Mouse (Mus musculus): ENCODE data around the gene Cic. TPM values are rescaled to one million over a fixed set of nuclear protein-coding genes. Genes with fewer than 3 reads are reported as not detected.

Gene Cic
- polyA plus RNA-seq, 2 experiments = 48.9 to 155 TPM

DNA sequence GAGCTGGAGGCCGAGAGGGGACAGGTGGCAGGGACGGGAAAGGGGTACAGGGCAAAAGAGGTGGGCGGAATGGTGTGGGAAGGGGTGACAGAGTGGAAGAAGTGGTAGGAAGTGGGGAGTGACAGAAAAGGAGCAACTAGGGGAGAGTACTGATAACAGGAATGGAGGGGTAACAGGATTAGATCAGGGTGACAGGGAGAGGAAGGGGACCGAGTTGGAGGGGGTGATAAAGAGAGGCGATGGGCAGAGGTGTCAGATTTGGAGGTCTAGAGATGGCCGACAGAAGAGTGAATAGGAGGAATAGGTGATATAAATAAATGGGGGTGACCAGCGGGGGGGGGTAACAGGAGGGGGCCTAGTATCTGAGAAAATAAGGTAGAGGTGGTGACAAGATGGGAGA lies 1.1 kb downstream of the Cic start:
- Histone ChIP-seq H3K36me3 (ENCODE audit: control insufficient read depth, insufficient read depth, low read length) (peaks cover 25% of the 10 kb centered on the region), H3K4me3 (replicated peaks; ENCODE audit: low read length) (peak overlapping the region; percentile 79), H3K27ac (replicated peaks; ENCODE audit: low read depth, low read length) (peak overlapping the region; percentile 74), H3K4me2 (replicated peaks; ENCODE audit: low read depth, low read length, severe bottlenecking) (peak overlapping the region; percentile 78), H3K9ac (ENCODE audit: low read depth, low read length, severe bottlenecking) (peak overlapping the region; percentile 72), H3K27me3 (ENCODE audit: control insufficient read depth, insufficient read depth, low read length) (no peaks in the 10 kb centered on the region), H3K9me3 (ENCODE audit: control insufficient read depth, low read length) (no peaks in the 10 kb centered on the region), H3K4me1 (ENCODE audit: control insufficient read depth, insufficient read depth, low read length) (peaks cover 17% of the 10 kb centered on the region)
- no peak for TF ChIP-seq POLR2A (IDR thresholded peaks at IDR 0.05; ENCODE audit: borderline replicate concordance, extremely low read depth, insufficient read depth, insufficient read length)
- WGBS = 2% methylated on average over 7 of the region's 7 CpGs
- no peak for ATAC-seq (ENCODE audit: low FRiP score, low read depth)
- DNase-seq (ENCODE audit: low spot score) = no peak

DNA sequence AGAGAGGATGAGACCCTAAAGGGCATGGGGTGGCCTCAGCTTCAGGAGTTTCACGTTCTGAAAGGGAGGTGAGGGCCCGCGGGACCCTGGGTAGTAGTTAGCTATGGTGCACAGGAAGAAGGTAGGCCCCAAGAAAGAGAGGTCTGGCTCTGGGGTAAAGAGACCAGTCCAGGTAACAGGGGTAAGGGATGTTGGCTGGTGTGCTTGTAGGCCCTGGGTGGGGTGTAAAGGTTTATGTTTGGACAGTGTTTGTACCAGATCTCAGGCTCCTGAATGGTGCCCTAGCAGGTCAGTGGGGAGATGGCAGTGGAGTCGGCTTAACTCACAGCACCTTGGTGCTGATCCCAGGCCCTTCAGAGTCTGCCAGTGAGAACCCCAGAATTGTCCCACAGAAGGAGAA lies 1.5 kb downstream of the Cic start:
- ATAC-seq (ENCODE audit: low FRiP score, low read depth) (no peak), DNase-seq (ENCODE audit: low spot score) (no peak)
- no peak for TF ChIP-seq POLR2A (IDR thresholded peaks at IDR 0.05; ENCODE audit: borderline replicate concordance, extremely low read depth, insufficient read depth, insufficient read length)
- H3K27ac ChIP-seq (replicated peaks; ENCODE audit: low read depth, low read length) = peak overlapping the region; percentile 74
- H3K4me2 ChIP-seq (replicated peaks; ENCODE audit: low read depth, low read length, severe bottlenecking) = peak overlapping the region; percentile 78
- no peaks in the 10 kb centered on the region for H3K27me3 ChIP-seq (ENCODE audit: control insufficient read depth, insufficient read depth, low read length)
- WGBS = 45% methylated on average over 4 of the region's 4 CpGs
- peaks cover 29% of the 10 kb centered on the region for H3K36me3 ChIP-seq (ENCODE audit: control insufficient read depth, insufficient read depth, low read length)
- H3K4me1 ChIP-seq (ENCODE audit: control insufficient read depth, insufficient read depth, low read length) = peaks cover 17% of the 10 kb centered on the region
- H3K4me3 ChIP-seq (replicated peaks; ENCODE audit: low read length) = peak overlapping the region; percentile 79
- peak overlapping the region; percentile 72 for H3K9ac ChIP-seq (ENCODE audit: low read depth, low read length, severe bottlenecking)
- H3K9me3 ChIP-seq (ENCODE audit: control insufficient read depth, low read length) = no peaks in the 10 kb centered on the region

DNA sequence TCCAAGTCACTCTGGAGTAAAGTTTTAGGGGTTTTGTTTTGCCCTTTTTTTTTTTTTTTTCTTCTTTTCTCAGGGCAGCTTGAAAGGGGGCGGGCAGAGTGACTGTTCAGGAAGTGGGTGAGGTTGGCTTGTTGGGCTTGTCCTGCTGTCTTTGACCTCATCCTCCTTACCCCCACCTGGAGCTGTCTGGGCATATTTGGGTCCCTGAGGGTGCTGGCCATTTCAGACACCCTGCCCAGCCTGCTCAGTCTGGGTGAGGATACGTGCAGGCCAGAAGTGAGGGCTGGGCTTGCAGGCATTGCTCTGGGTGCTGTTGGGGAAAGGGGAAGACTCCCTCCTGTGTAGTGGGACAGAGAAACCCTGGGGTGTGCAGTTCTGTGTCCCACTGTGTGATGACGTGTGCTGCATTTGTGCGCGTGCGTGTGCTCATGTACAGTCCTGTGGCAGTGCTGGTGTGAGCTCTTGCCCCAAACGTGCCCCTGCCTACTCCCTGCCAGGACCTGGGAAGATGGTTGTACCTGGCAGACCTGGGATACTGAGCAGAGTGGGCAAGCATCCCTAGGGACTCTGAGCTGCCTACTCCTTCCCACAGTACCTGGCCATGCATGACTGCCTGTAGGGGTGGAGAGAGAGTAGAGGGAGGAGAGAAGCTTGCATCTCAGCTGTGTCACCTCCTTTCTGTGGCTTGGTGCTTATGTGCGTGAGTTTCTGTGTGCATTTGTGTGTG lies 2.2 kb downstream of the Cic start:
- no peak overlapping the region for H3K27ac ChIP-seq (replicated peaks; ENCODE audit: low read depth, low read length)
- peaks cover 20% of the 10 kb centered on the region for H3K4me1 ChIP-seq (ENCODE audit: control insufficient read depth, insufficient read depth, low read length)
- no peak for ATAC-seq (ENCODE audit: low FRiP score, low read depth)
- 91% methylated on average over 8 of the region's 8 CpGs for WGBS
- no peak for TF ChIP-seq POLR2A (IDR thresholded peaks at IDR 0.05; ENCODE audit: borderline replicate concordance, extremely low read depth, insufficient read depth, insufficient read length)
- H3K4me3 ChIP-seq (replicated peaks; ENCODE audit: low read length) = peak overlapping the region; percentile 79
- H3K27me3 ChIP-seq (ENCODE audit: control insufficient read depth, insufficient read depth, low read length) = no peaks in the 10 kb centered on the region
- peaks cover 36% of the 10 kb centered on the region for H3K36me3 ChIP-seq (ENCODE audit: control insufficient read depth, insufficient read depth, low read length)
- no peak for DNase-seq (ENCODE audit: low spot score)
- peak overlapping the region; percentile 78 for H3K4me2 ChIP-seq (replicated peaks; ENCODE audit: low read depth, low read length, severe bottlenecking)
- 0 out of 2 replicates have a peak overlapping the region, but pooled peaks have one; percentile 72 for H3K9ac ChIP-seq (ENCODE audit: low read depth, low read length, severe bottlenecking)
- no peaks in the 10 kb centered on the region for H3K9me3 ChIP-seq (ENCODE audit: control insufficient read depth, low read length)

DNA sequence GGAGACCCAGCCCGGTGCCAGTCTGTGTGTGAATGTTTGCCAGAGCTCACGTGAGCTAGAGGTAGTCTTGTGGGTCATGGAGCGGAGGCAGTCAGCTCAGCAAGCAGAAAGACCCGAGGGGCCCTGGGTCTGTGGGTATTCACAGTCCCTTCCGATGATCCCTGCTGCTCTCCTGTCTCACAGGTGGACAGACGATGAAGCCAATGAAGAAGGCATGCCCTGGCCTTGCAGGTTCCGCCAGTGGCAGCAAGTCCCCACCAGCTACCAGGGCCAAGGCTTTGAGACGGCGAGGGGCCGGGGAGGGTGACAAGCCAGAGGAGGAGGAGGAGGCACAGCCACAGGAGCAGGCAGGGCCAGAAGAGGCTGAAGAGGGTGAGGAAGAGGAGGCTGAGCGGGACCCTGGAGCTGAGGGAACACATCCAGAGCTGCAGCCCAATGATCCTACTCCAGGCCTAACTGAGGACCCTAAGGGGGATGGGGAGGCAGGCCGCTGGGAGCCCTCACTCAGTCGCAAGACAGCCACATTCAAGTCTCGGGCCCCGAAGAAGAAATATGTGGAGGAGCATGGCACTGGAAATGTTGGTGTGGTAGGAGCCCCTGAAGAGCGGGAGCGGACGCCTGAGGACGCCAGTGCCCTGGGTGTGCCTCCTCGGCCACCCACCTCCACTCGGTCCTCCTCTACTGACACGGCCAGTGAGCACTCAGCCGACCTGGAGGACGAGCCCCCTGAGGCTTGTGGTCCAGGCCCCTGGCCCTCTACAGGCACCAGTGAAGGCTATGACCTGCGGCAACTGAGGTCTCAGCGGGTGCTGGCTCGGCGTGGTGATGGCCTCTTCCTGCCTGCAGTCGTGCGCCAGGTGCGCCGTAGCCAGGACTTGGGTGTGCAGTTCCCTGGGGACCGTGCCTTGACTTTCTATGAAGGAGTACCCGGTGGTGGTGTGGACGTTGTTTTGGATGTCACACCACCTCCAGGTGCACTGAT lies 3.4 kb downstream of the Cic start:
- WGBS = 87% methylated on average over 29 of the region's 35 CpGs
- Histone ChIP-seq H3K4me1 (ENCODE audit: control insufficient read depth, insufficient read depth, low read length) (peaks cover 27% of the 10 kb centered on the region), H3K4me2 (replicated peaks; ENCODE audit: low read depth, low read length, severe bottlenecking) (no peak overlapping the region), H3K9ac (ENCODE audit: low read depth, low read length, severe bottlenecking) (no peak overlapping the region; the same call in 1 of the 2 replicates), H3K27me3 (ENCODE audit: control insufficient read depth, insufficient read depth, low read length) (no peaks in the 10 kb centered on the region), H3K36me3 (ENCODE audit: control insufficient read depth, insufficient read depth, low read length) (peaks cover 42% of the 10 kb centered on the region), H3K27ac (replicated peaks; ENCODE audit: low read depth, low read length) (no peak overlapping the region), H3K9me3 (ENCODE audit: control insufficient read depth, low read length) (no peaks in the 10 kb centered on the region), H3K4me3 (replicated peaks; ENCODE audit: low read length) (no peak overlapping the region)
- no peak for TF ChIP-seq POLR2A (IDR thresholded peaks at IDR 0.05; ENCODE audit: borderline replicate concordance, extremely low read depth, insufficient read depth, insufficient read length)
- DNase-seq (ENCODE audit: low spot score) (no peak), ATAC-seq (ENCODE audit: low FRiP score, low read depth) (no peak)

All from limb, embryonic 14.5 days (tissue).